Mouse (Mus musculus): Measurements from ENCODE around the gene Pcyt1a. TPM values are rescaled to one million over a fixed set of nuclear protein-coding genes. Genes with fewer than 3 reads are reported as not detected.
"Not testable (repeated sequence)": the region's sequence is repeated elsewhere in the genome, so short reads cannot be mapped to it uniquely, and the experiment has no call there.

Gene Pcyt1a
- total RNA-seq, 2 experiments from 2014 or later, result 58.1 to 74.4 TPM

- ATAC-seq (replicated peaks; ENCODE audit: poor library complexity), result no peak
Measured at GRCm38 (mm10) chr16:32431926-32432325, 1.2 kb downstream of the Pcyt1a start.

- no peak for ATAC-seq (replicated peaks; ENCODE audit: poor library complexity)
Measured at GRCm38 (mm10) chr16:32433138-32433537, 2.4 kb downstream of the Pcyt1a start.

- ATAC-seq (replicated peaks; ENCODE audit: poor library complexity), result peak; percentile 66
Measured at GRCm38 (mm10) chr16:32434066-32434465, 3.3 kb downstream of the Pcyt1a start.

- ATAC-seq (replicated peaks; ENCODE audit: poor library complexity), result no peak
Measured at GRCm38 (mm10) chr16:32434691-32435090, 4.0 kb downstream of the Pcyt1a start.

GRCm38 (mm10) chr16:32436657-32437056 lies 5.9 kb downstream of the Pcyt1a start:
- ATAC-seq (replicated peaks; ENCODE audit: poor library complexity), result peak; percentile 45; the same call in 1 of the 2 replicates

- ATAC-seq (replicated peaks; ENCODE audit: poor library complexity), result no peak
Measured at GRCm38 (mm10) chr16:32437266-32437665, 6.5 kb downstream of the Pcyt1a start.

GRCm38 (mm10) chr16:32441432-32441831 lies 10.7 kb downstream of the Pcyt1a start:
- ATAC-seq (replicated peaks; ENCODE audit: poor library complexity), result no peak

GRCm38 (mm10) chr16:32444615-32445014 lies 13.9 kb downstream of the Pcyt1a start:
- not testable (repeated sequence) for ATAC-seq (replicated peaks; ENCODE audit: poor library complexity)

GRCm38 (mm10) chr16:32445558-32445957 lies 14.8 kb downstream of the Pcyt1a start:
- ATAC-seq (replicated peaks; ENCODE audit: poor library complexity), result no peak

- ATAC-seq (replicated peaks; ENCODE audit: poor library complexity), result no peak
Measured at GRCm38 (mm10) chr16:32446563-32447138, 15.9 kb downstream of the Pcyt1a start.

GRCm38 (mm10) chr16:32449665-32450064 lies 18.9 kb downstream of the Pcyt1a start:
- ATAC-seq (replicated peaks; ENCODE audit: poor library complexity), result peak; percentile 93

GRCm38 (mm10) chr16:32450133-32450532 lies 19.4 kb downstream of the Pcyt1a start:
- no peak for ATAC-seq (replicated peaks; ENCODE audit: poor library complexity)

- ATAC-seq (replicated peaks; ENCODE audit: poor library complexity), result no peak
Measured at GRCm38 (mm10) chr16:32453102-32453501, 22.4 kb downstream of the Pcyt1a start.

- ATAC-seq (replicated peaks; ENCODE audit: poor library complexity), result no peak
Measured at GRCm38 (mm10) chr16:32454646-32455045, 23.9 kb downstream of the Pcyt1a start.

- no peak for ATAC-seq (replicated peaks; ENCODE audit: poor library complexity)
Measured at GRCm38 (mm10) chr16:32456086-32456485, 25.4 kb downstream of the Pcyt1a start.

- no peak for ATAC-seq (replicated peaks; ENCODE audit: poor library complexity)
Measured at GRCm38 (mm10) chr16:32456761-32457160, 26.0 kb downstream of the Pcyt1a start.

- ATAC-seq (replicated peaks; ENCODE audit: poor library complexity), result peak; percentile 95
Measured at GRCm38 (mm10) chr16:32457589-32458386, 27.1 kb downstream of the Pcyt1a start.

- ATAC-seq (replicated peaks; ENCODE audit: poor library complexity), result no peak
Measured at GRCm38 (mm10) chr16:32460518-32460917, 29.8 kb downstream of the Pcyt1a start.

- ATAC-seq (replicated peaks; ENCODE audit: poor library complexity), result no peak
Measured at GRCm38 (mm10) chr16:32461713-32462112, 31.0 kb downstream of the Pcyt1a start.

GRCm38 (mm10) chr16:32462950-32463349 lies 32.2 kb downstream of the Pcyt1a start:
- no peak for ATAC-seq (replicated peaks; ENCODE audit: poor library complexity)

- ATAC-seq (replicated peaks; ENCODE audit: poor library complexity), result peak; percentile 86
Measured at GRCm38 (mm10) chr16:32463426-32463825, 32.7 kb downstream of the Pcyt1a start.

- no peak for ATAC-seq (replicated peaks; ENCODE audit: poor library complexity)
Measured at GRCm38 (mm10) chr16:32464908-32465307, 34.2 kb downstream of the Pcyt1a start.
